26 mouse cellular contexts compared by ENCODE assay signal in genomic region chr7:88847946-88848524, GRCm38 (mm10).
DNase-seq lines count a peak whose midpoint lies in the region; ATAC-seq and TF ChIP-seq lines count a peak whose summit lies in the region.
"Had no signal": no experiment of that assay in that cellular context is flagged by ENCODE, and none has a peak within 500 bp of the region (broad histone marks: within the 10 kb centered on the region; RNA-seq: fewer than 3 reads in every experiment).

No protein-coding gene starts in this region.

- WGBS in forebrain, embryonic 15.5 days = 60% methylated on average over 4 of the region's 4 CpGs
- WGBS in forebrain, embryonic 12.5 days = 82% methylated on average over 4 of the region's 4 CpGs

- peak; percentile 9 to 12 for DNase-seq in left cerebral cortex, postnatal 25 days (ENCODE audit: low spot score in 2 of 2)
- no peak for DNase-seq in left cerebral cortex, postnatal 10 days (ENCODE audit: extremely low spot score in 1 of 2, low spot score in 2 of 2)
- peak; percentile 17 for DNase-seq in brain, embryonic 14.5 days (ENCODE audit: low read depth)
- DNase-seq in telencephalon, adult 2 months (ENCODE audit: low read depth, low spot score) = peak; percentile 36
- no peak for DNase-seq in spleen, postnatal 36 days (ENCODE audit: low spot score in 2 of 2)
- DNase-seq: adrenal gland, adult 2 months; cerebellum, adult 8-10 months; cerebellum, postnatal 36 days; gastrocnemius, postnatal 36 days; heart, adult 2 months; heart, postnatal 14 days; kidney, adult 18-20 months; lung, adult 18-20 months; lung, postnatal 4 days; midbrain, embryonic 14.5 days; right cerebral cortex, postnatal 14 days; spleen, adult 18-20 months; thymus, postnatal 14 days had no signal

- H3K4me2 ChIP-seq in forebrain, embryonic 15.5 days (replicated peaks) = no peak overlapping the region
- H3K4me2 ChIP-seq in forebrain, embryonic 12.5 days = no peak overlapping the region
- H3K4me2 ChIP-seq: heart, embryonic 13.5 days; hindbrain, embryonic 14.5 days; limb, embryonic 13.5 days; liver, embryonic 12.5 days had no signal

- no peak overlapping the region for H3K9ac ChIP-seq in forebrain, embryonic 15.5 days (replicated peaks)
- H3K9ac ChIP-seq in forebrain, embryonic 12.5 days = no peak overlapping the region
- H3K9ac ChIP-seq: heart, embryonic 13.5 days; hindbrain, embryonic 14.5 days; limb, embryonic 13.5 days; liver, embryonic 12.5 days had no signal

- no peak for TF ChIP-seq CTCF in brain, embryonic 14.5 days (IDR thresholded peaks at IDR 0.05; ENCODE audit: borderline replicate concordance, extremely low read depth, insufficient read depth, insufficient read length)

- H3K27ac ChIP-seq in forebrain, embryonic 15.5 days (replicated peaks) = no peak overlapping the region
- H3K27ac ChIP-seq in forebrain, embryonic 12.5 days = no peak overlapping the region
- H3K27ac ChIP-seq: heart, adult 2 months; heart, embryonic 13.5 days; hindbrain, embryonic 14.5 days; limb, embryonic 13.5 days; liver, embryonic 12.5 days had no signal

- intact Hi-C loops in left cerebral cortex, postnatal 25 days (cut with DNase I) = no loop called here
- intact Hi-C loops in left cerebral cortex, postnatal 10 days (cut with DNase I) = no loop called here

- peak; percentile 74 for ATAC-seq in forebrain, embryonic 15.5 days (replicated peaks)
- no peak for ATAC-seq in forebrain, embryonic 12.5 days (ENCODE audit: low FRiP score)
- ATAC-seq: inflammation-experienced regulatory T-cells, adult 6 months; liver, embryonic 12.5 days had no signal

- no peaks in the 10 kb centered on the region for H3K9me3 ChIP-seq in forebrain, embryonic 15.5 days
- no peaks in the 10 kb centered on the region for H3K9me3 ChIP-seq in forebrain, embryonic 12.5 days
- H3K9me3 ChIP-seq: G1E; heart, embryonic 13.5 days; limb, embryonic 13.5 days; liver, embryonic 12.5 days had no signal

- H3K27me3 ChIP-seq in forebrain, embryonic 15.5 days = no peaks in the 10 kb centered on the region
- no peaks in the 10 kb centered on the region for H3K27me3 ChIP-seq in forebrain, embryonic 12.5 days
- H3K27me3 ChIP-seq: heart, embryonic 13.5 days; limb, embryonic 13.5 days; liver, embryonic 12.5 days had no signal

- no peaks in the 10 kb centered on the region for H3K4me1 ChIP-seq in forebrain, embryonic 15.5 days
- no peaks in the 10 kb centered on the region for H3K4me1 ChIP-seq in forebrain, embryonic 12.5 days
- H3K4me1 ChIP-seq: heart, embryonic 13.5 days; limb, embryonic 13.5 days; liver, embryonic 12.5 days had no signal

- TF ChIP-seq POLR2A in brain, embryonic 14.5 days (IDR thresholded peaks at IDR 0.05; ENCODE audit: borderline replicate concordance, extremely low read depth, insufficient read depth, insufficient read length, poor library complexity, severe bottlenecking) = no peak

- H3K36me3 ChIP-seq in forebrain, embryonic 15.5 days = no peaks in the 10 kb centered on the region
- no peaks in the 10 kb centered on the region for H3K36me3 ChIP-seq in forebrain, embryonic 12.5 days (replicated peaks)
- H3K36me3 ChIP-seq: G1E; heart, embryonic 13.5 days; limb, embryonic 13.5 days; liver, embryonic 12.5 days had no signal

- no peak overlapping the region for H3K4me3 ChIP-seq in forebrain, embryonic 15.5 days
- no peak overlapping the region for H3K4me3 ChIP-seq in forebrain, embryonic 12.5 days (replicated peaks)
- H3K4me3 ChIP-seq: heart, adult 2 months; heart, embryonic 13.5 days; limb, embryonic 13.5 days; liver, embryonic 12.5 days had no signal

Comparison
In these comparisons a context has a peak if more than half of its experiments do, and no peak if none do; other contexts are left out.
1. DNase-seq: peak in left cerebral cortex, postnatal 25 days (2 of 2), brain, embryonic 14.5 days (single experiment) and telencephalon, adult 2 months (single experiment); none in left cerebral cortex, postnatal 10 days (0 of 2) and spleen, postnatal 36 days (0 of 2).